Mouse (Mus musculus) cerebellum, adult 11-12 months (tissue): ENCODE measurements around the gene Naaa.

Source experiments
- DNase-seq: peaks from one replicate; pipeline ENCODE4 v3.0.0; 2022

The Naaa gene

DNA sequence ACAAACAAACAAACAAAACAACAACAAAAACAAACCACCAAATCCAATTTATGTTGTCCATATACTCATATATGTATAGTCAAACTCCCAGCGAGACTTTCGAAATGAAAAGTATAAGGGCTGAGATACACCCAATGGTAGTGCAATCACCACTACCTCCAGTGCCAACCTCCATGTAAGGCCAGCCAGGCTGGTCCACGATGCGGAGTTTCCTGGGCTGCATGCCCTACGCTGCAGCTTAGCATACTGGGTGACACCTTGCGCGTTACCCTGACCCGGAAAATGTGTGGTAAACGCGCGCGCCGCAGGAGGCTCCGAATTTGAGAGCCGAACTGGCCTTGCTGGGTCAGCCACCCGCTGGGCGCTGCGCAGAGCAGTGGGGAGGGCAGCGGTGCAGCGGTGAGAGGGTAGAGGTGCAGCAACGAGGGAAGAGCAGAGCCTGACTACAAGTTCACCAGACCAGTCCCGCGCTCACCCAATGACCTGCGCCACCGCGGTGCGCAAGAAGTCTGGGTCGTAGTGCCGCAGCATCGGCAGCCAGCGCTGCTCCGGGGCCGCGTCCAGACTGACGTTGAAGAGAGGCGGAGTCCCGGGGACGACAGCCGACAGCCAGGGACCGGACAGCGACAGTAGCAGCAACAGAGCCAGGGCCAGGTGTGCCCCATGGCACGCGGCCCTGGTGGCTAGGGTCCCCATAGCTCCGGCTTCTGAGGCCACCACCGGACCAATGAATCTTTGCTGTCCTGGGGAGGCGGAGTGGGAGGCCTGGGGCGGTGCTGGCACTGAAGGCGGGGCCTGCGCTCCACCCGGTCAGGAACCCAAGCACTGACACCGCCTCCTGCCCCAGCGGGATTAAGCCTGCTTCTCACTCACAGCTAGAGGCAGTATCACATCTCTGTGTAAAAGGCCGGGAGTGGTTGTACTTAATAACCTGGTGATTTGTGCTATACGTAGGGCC is at the start of gene Naaa:
Naaa (minus strand) TSS at position 734 of the 958 bp plus-strand sequence.
- peak; percentile 88 for DNase-seq

DNA sequence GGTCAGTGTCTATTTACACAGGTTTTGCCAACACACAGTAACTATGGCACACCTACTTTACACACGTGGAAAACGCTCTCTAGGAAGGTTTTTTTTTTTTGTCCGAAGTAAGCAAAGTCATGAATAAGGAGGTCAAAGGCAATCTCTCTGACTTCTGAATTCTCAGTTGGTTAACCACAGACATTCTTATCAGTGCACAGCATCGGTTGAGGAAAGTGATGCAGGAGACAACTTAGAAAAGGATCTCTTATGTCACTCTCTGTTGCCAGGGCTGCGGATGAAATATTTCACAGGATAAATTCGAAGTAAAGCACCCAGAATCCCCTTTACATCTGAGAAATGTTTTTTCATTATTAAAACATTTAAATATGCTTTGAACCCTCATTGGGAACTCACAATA is 49.4 kb upstream of the Naaa start:
- no peak for DNase-seq

GRCm38 (mm10) chr5:92323264-92323663 is 45.3 kb upstream of the Naaa start:
- no peak for DNase-seq

- DNase-seq = no peak
Measured at GRCm38 (mm10) chr5:92322612-92323011, 44.6 kb upstream of the Naaa start.

GRCm38 (mm10) chr5:92321631-92322400 is 43.8 kb upstream of the Naaa start:
- DNase-seq = no peak

- DNase-seq = no peak
Measured at GRCm38 (mm10) chr5:92318596-92318995, 40.6 kb upstream of the Naaa start.

DNA sequence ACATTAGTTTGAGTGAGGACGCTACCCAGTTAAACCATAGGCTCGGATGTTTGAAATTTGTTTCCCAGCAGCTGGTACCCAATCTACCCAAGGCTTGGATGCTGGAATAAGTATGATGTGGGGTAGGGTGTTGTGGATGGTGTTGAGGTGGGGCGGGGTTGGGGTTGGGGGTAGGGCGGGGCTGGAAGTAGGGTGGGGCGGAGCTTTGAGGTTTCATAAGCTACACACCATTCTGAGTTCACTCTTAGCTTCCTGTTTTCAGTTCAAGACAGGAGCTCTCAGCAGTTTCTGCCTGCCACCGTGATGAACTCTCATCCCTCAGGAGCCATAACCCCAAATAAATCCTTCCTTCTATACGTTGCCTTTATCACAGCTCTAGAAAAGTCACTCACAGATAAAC is 40.1 kb upstream of the Naaa start:
- DNase-seq = no peak

DNA sequence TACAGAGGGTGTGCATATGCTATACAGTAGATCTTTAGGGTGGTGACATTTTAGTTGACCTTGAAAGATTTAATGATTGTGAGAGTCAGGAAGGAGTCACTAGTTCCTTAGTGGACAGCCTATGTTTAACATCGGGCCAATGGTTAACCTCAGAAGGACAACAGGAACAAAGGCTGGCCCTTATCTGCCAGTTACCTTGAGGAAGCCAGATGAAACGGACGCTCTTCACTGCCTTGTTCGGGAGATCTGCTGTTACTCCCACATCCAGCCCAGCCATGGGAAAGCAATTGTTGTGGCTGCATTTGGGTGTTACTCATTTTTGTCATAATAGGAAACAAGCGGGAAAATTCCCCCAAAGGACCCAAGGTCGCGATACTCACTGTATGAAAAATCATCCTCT is 35.8 kb upstream of the Naaa start:
- no peak for DNase-seq

DNA sequence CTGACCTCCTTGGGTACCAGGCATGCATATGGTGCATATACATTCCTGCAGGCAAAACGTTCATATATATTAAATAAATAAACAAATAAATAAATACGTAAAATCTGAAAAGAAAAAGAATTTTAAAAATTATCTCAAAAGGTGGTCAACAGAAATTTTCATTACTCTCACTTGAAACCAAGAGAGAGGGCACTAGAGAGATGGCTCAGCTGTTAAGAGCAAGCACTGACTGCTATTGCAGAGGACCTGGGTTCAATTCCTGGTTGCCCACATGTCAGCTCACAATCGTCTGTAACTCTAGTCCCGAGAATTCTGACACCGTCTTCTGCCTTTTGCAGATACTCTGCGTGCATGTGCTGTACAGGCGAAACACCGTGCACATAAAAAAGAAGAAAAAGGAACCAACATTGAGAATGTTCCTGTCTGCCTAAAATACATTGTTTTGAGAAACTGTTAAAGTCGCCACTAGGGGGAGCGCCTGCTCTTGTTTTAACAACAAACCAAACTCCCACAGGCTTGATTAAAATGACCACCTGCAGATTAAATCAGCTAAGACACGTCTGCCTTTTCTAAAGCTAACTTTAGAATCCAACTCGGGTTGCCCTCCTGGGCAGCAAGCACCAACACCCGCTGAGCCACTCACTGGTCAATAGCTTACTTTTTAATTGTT is 34.2 kb upstream of the Naaa start:
- peak; percentile 72 for DNase-seq

GRCm38 (mm10) chr5:92309681-92310511 is 31.9 kb upstream of the Naaa start, which contains the start of gene Sdad1:
Sdad1 (minus strand) TSS chr5:92310479.
- DNase-seq = peak; percentile 92

- no peak for DNase-seq
Measured at GRCm38 (mm10) chr5:92304291-92304690, 26.3 kb upstream of the Naaa start.

GRCm38 (mm10) chr5:92302149-92302840 is 24.3 kb upstream of the Naaa start:
- no peak for DNase-seq

- DNase-seq = no peak
Measured at GRCm38 (mm10) chr5:92294525-92294924, 16.6 kb upstream of the Naaa start.

DNA sequence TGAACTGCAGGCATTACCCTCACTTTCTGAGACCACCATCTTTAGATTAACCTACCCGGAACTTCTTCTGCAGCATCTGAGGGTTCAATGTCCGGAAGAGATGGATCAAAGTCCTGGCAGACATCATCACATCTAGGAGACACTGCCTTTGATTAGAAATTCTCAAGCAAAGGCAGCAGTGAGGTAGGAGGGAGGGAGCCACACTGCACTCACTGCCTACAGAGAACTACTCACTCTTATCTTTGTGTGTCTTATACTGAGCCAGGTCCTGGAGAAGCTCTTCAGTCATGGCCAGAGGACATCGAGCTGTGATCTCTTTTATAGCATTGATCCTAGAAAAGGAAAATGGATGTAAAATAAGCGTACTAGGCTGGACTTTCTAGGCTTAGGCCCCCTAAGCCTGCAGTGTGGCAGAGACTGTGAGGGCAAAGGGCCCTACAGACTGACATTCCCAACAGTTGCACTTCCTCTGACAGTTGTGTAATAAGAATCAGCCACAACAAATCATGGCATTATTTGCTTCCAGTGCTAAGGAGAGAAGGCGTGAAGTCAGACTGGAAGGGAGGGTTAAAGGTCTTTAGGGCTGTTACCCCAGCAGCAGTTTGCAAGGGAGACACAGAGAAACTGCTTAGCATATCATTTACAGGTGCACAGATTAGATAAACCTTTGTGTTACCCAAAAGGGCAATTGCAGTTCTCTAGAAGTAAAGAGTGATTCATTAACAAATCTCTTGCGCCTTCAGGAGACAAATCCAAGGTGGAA is 13.9 kb upstream of the Naaa start:
- no peak for DNase-seq

DNA sequence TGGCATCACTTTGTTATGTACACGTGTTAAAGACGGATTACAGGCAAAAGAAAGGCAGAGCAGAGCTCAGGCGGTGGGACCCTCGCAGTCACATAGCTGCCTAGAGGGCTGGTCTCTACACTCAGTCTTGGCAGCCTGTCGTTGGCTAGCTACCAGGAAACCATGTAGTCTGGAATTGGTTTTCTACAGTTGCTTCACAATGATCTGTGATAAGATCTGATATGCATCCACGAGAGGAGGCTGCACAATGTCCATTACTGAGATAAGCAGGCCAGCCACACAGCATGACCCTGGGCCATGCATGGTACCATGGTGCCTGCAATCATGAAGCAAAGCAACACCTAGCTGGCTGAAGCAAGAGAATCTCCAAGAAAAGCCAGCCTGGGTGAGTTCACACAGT is 9.9 kb upstream of the Naaa start:
- no peak for DNase-seq

- DNase-seq = no peak
Measured at GRCm38 (mm10) chr5:92283107-92283506, 5.1 kb upstream of the Naaa start.

GRCm38 (mm10) chr5:92282571-92282970 is 4.6 kb upstream of the Naaa start:
- no peak for DNase-seq

DNA sequence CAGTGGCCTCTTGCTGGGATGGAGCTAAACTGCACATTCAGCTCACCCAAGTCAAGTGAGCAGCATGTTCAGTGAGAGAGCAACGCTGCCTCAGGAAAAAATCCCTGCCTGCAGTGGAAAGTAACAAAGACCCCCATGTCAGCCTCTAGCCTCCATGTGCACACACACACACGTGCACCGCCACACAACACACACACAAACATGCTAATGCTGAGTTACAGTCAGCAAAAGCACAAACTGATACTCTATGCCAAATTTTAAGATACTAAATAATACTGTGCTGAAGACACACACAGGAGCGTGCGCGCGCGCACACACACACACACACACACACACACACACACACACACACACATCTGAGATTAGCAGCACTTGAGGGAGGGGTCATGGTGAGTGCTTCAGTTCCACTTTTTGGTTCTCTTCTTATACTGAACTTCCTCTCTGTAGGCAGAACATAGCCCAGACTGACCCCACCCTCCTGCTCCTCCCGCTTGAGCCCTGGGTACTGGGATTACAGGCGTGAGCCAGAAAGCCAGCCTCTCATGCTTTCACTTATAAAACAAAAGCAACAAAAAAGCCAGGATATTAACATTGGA is 1.1 kb upstream of the Naaa start:
- peak; percentile 15 for DNase-seq

GRCm38 (mm10) chr5:92270496-92270895 is 7.5 kb downstream of the Naaa start:
- DNase-seq = no peak

- peak; percentile 56 for DNase-seq
Measured at GRCm38 (mm10) chr5:92263761-92264359, 14.1 kb downstream of the Naaa start.
